Mouse (Mus musculus): Measurements from ENCODE around the gene Foxd3. TPM values are rescaled to one million over a fixed set of nuclear protein-coding genes. Genes with fewer than 3 reads are reported as not detected.

Gene Foxd3
- polyA plus RNA-seq (2017; shearing (Covaris generic)) = 0.07 TPM

GRCm38 (mm10) chr4:99655937-99656604, at the start of gene Foxd3:
Gene Foxd3 (plus strand): TSS chr4:99656299.

Other genes starting within 250 kb of the Foxd3 start
- 6.4 TPM for gene Alg6, start 59.4 kb downstream of the Foxd3 start, polyA plus RNA-seq (2017; shearing (Covaris generic))
- gene Efcab7, start 172.9 kb downstream of the Foxd3 start, polyA plus RNA-seq (2017; shearing (Covaris generic)) = 4.5 TPM